9 mouse cellular contexts compared by ENCODE assay signal in genomic region chr14:25208221-25209056, GRCm38 (mm10).
A peak's percentile ranks its signal among the peaks of the same experiment; 100 is the strongest.
DNase-seq lines count a peak whose midpoint lies in the region; ATAC-seq lines count a peak whose summit lies in the region.
"Had no signal": no experiment of that assay in that cellular context is flagged by ENCODE, and none has a peak within 500 bp of the region (broad histone marks: within the 10 kb centered on the region; RNA-seq: fewer than 3 reads in every experiment).

No protein-coding gene starts in this region.

- peak; percentile 87 for ATAC-seq in intestine, embryonic 16.5 days
- no peak for ATAC-seq in forebrain, embryonic 13.5 days

- peak overlapping the region; percentile 35; the same call in 1 of the 2 replicates for H3K9ac ChIP-seq in intestine, embryonic 16.5 days (ENCODE audit: low read depth, low read length)
- H3K9ac ChIP-seq in forebrain, embryonic 13.5 days, result no peak overlapping the region
- H3K9ac ChIP-seq: midbrain, embryonic 12.5 days had no signal

- H3K27me3 ChIP-seq in intestine, embryonic 16.5 days (replicated peaks; ENCODE audit: control insufficient read depth, insufficient read depth, low read length), result no peaks in the 10 kb centered on the region
- H3K27me3 ChIP-seq in limb, embryonic 10.5 days (ENCODE audit: low read depth, poor library complexity, severe bottlenecking), result no peaks in the 10 kb centered on the region
- no peaks in the 10 kb centered on the region for H3K27me3 ChIP-seq in forebrain, embryonic 13.5 days
- H3K27me3 ChIP-seq: midbrain, embryonic 12.5 days had no signal

- no peaks in the 10 kb centered on the region for H3K9me3 ChIP-seq in intestine, embryonic 16.5 days (ENCODE audit: control insufficient read depth, low read length)
- H3K9me3 ChIP-seq in limb, embryonic 10.5 days (replicated peaks), result no peaks in the 10 kb centered on the region
- H3K9me3 ChIP-seq in forebrain, embryonic 13.5 days (replicated peaks), result no peaks in the 10 kb centered on the region
- H3K9me3 ChIP-seq: midbrain, embryonic 12.5 days had no signal

- intact Hi-C loops in gastrocnemius, postnatal 14 days (cut with DNase I; ENCODE audit: low total_unique reads), result no loop called here

- peaks cover 31% of the 10 kb centered on the region for H3K4me1 ChIP-seq in intestine, embryonic 16.5 days (ENCODE audit: control insufficient read depth, insufficient read depth, low read length)
- peaks cover 41% of the 10 kb centered on the region for H3K4me1 ChIP-seq in limb, embryonic 10.5 days
- H3K4me1 ChIP-seq in forebrain, embryonic 13.5 days, result no peaks in the 10 kb centered on the region

- no peak overlapping the region for H3K4me2 ChIP-seq in intestine, embryonic 16.5 days (ENCODE audit: low read depth, low read length)
- no peak overlapping the region for H3K4me2 ChIP-seq in forebrain, embryonic 13.5 days
- H3K4me2 ChIP-seq: midbrain, embryonic 12.5 days had no signal

- 43% methylated on average over 9 of the region's 9 CpGs for WGBS in intestine, embryonic 16.5 days
- WGBS in limb, embryonic 10.5 days, result 38% methylated on average over 9 of the region's 9 CpGs
- WGBS in forebrain, embryonic 13.5 days, result 56% methylated on average over 7 of the region's 9 CpGs

- H3K27ac ChIP-seq in intestine, embryonic 16.5 days (ENCODE audit: low read length), result peak overlapping the region; percentile 77
- H3K27ac ChIP-seq in limb, embryonic 10.5 days, result peak overlapping the region; percentile 75
- H3K27ac ChIP-seq in forebrain, embryonic 13.5 days, result no peak overlapping the region
- H3K27ac ChIP-seq: midbrain, embryonic 12.5 days had no signal

- H3K36me3 ChIP-seq in intestine, embryonic 16.5 days (ENCODE audit: control insufficient read depth, insufficient read depth, low read length), result no peaks in the 10 kb centered on the region
- H3K36me3 ChIP-seq in limb, embryonic 10.5 days, result no peaks in the 10 kb centered on the region
- no peaks in the 10 kb centered on the region for H3K36me3 ChIP-seq in forebrain, embryonic 13.5 days (ENCODE audit: poor library complexity, severe bottlenecking)
- H3K36me3 ChIP-seq: midbrain, embryonic 12.5 days had no signal

- no peak overlapping the region for H3K4me3 ChIP-seq in intestine, embryonic 16.5 days (ENCODE audit: low read length)
- H3K4me3 ChIP-seq in limb, embryonic 10.5 days, result no peak overlapping the region
- no peak overlapping the region for H3K4me3 ChIP-seq in forebrain, embryonic 13.5 days
- H3K4me3 ChIP-seq: midbrain, embryonic 12.5 days had no signal

- peak; percentile 93 for DNase-seq in heart, adult 11 months
- no peak for DNase-seq in heart, adult 8-10 months (ENCODE audit: low spot score)
- no peak for DNase-seq in limb, embryonic 10.5 days (ENCODE audit: low spot score)
- DNase-seq in lung, postnatal 36 days, result peak; percentile 57
- no peak for DNase-seq in cerebellum, adult 9-11 months
- no peak for DNase-seq in gastrocnemius, postnatal 14 days

Comparison
In these comparisons a context has a peak if more than half of its experiments do, and no peak if none do; other contexts are left out.
1. DNase-seq: peak in heart, adult 11 months (single experiment) and lung, postnatal 36 days (single experiment); none in heart, adult 8-10 months (single experiment), limb, embryonic 10.5 days (single experiment), cerebellum, adult 9-11 months (single experiment) and gastrocnemius, postnatal 14 days (single experiment).